Mouse (Mus musculus) layer of hippocampus, adult 9-10 months (tissue): ENCODE measurements at regions not wholly inside any gene's neighbourhood (a gene's known extent, or its start where the extent isn't known, plus 50 kb on each side); places are given as distances from the start of the nearest gene placed in this dataset.

ENCODE experiments used
- DNase-seq: peaks from one replicate; pipeline ENCODE4 v3.0.0; 2022; ENCODE audit warnings: low spot score

- no peak for DNase-seq
Observed at GRCm38 (mm10) chr15:36719241-36719640, 288.3 kb downstream of the Zfp706 start.

GRCm38 (mm10) chr15:36717835-36718234, 289.7 kb downstream of the Zfp706 start:
- DNase-seq, result no peak

- no peak for DNase-seq
Observed at GRCm38 (mm10) chr15:36716686-36717038, 290.9 kb downstream of the Zfp706 start.

GRCm38 (mm10) chr15:36715745-36716685, 291.6 kb downstream of the Zfp706 start:
- DNase-seq, result peak; percentile 94

GRCm38 (mm10) chr15:36715159-36715558, 292.4 kb downstream of the Zfp706 start:
- no peak for DNase-seq

- DNase-seq, result no peak
Observed at GRCm38 (mm10) chr15:36709788-36710187, 297.8 kb downstream of the Zfp706 start.

- peak; percentile 71 for DNase-seq
Observed at GRCm38 (mm10) chr15:36708471-36708870, 299.1 kb downstream of the Zfp706 start.

GRCm38 (mm10) chr15:36705990-36706389, 301.6 kb downstream of the Zfp706 start:
- DNase-seq, result no peak

- no peak for DNase-seq
Observed at GRCm38 (mm10) chr15:36705391-36705790, 302.2 kb downstream of the Zfp706 start.

GRCm38 (mm10) chr15:36701846-36702245, 305.7 kb downstream of the Zfp706 start:
- DNase-seq, result no peak

- no peak for DNase-seq
Observed at GRCm38 (mm10) chr15:36700196-36700595, 307.4 kb downstream of the Zfp706 start.

GRCm38 (mm10) chr15:36695199-36696129, 312.1 kb downstream of the Zfp706 start:
- no peak for DNase-seq

- no peak for DNase-seq
Observed at GRCm38 (mm10) chr15:36691002-36691652, 316.4 kb downstream of the Zfp706 start.

GRCm38 (mm10) chr15:36689881-36690280, 317.7 kb downstream of the Zfp706 start:
- no peak for DNase-seq

GRCm38 (mm10) chr15:36689301-36689700, 318.3 kb downstream of the Zfp706 start:
- DNase-seq, result no peak

- DNase-seq, result no peak
Observed at GRCm38 (mm10) chr15:36688051-36688754, 319.4 kb downstream of the Zfp706 start.

- DNase-seq, result no peak
Observed at GRCm38 (mm10) chr15:36684684-36685083, 322.9 kb downstream of the Zfp706 start.

GRCm38 (mm10) chr15:36682832-36683231, 324.7 kb downstream of the Zfp706 start:
- DNase-seq, result no peak

- no peak for DNase-seq
Observed at GRCm38 (mm10) chr15:36682159-36682558, 325.4 kb downstream of the Zfp706 start.

GRCm38 (mm10) chr15:36680361-36681140, 327.0 kb downstream of the Zfp706 start:
- no peak for DNase-seq

GRCm38 (mm10) chr15:36679577-36679976, 328.0 kb downstream of the Zfp706 start:
- no peak for DNase-seq
